Mouse (Mus musculus) testis, adult 2 months (tissue): ENCODE data around the gene Chad. TPM values are rescaled to one million over a fixed set of nuclear protein-coding genes. Genes with fewer than 3 reads are reported as not detected.

Source experiments
- H3K27ac ChIP-seq: fragments of 200-500 bp; 2 replicates; pipeline ENCODE4 v1.5.1; 2012; ENCODE audit warnings: low read depth, low read length; ENCODE audit not compliant: control insufficient read depth, insufficient read depth
- H3K27me3 ChIP-seq: fragments of 200-500 bp; 2 replicates; pipeline ENCODE4 v1.6.1; 2012; ENCODE audit warnings: mild to moderate bottlenecking, low read length, moderate library complexity; ENCODE audit not compliant: control insufficient read depth, insufficient read depth
- H3K36me3 ChIP-seq: fragments of 200-500 bp; 2 replicates; pipeline ENCODE4 v1.6.1; 2012; ENCODE audit warnings: mild to moderate bottlenecking, low read length; ENCODE audit not compliant: control insufficient read depth, insufficient read depth
- H3K4me1 ChIP-seq: fragments of 200-500 bp; 2 replicates; pipeline ENCODE4 v1.6.1; 2012; ENCODE audit warnings: low read length; ENCODE audit not compliant: control insufficient read depth, insufficient read depth
- H3K4me3 ChIP-seq: fragments of 200-500 bp; 2 replicates; pipeline ENCODE4 v1.5.1; 2012; ENCODE audit warnings: low read depth, mild to moderate bottlenecking, low read length, moderate library complexity, mixed read lengths; ENCODE audit not compliant: control insufficient read depth
- CTCF ChIP-seq: fragments of 200-500 bp; IDR thresholded peaks from 2 replicates; pipeline ENCODE4 v1.5.1; 2012; ENCODE audit warnings: low read depth, mild to moderate bottlenecking, inconsistent platforms, low read length, moderate library complexity; ENCODE audit not compliant: control insufficient read depth, insufficient read depth, insufficient replicate concordance
- POLR2A ChIP-seq: fragments of 200-500 bp; IDR thresholded peaks from 2 replicates; pipeline ENCODE4 v1.6.1; 2012; ENCODE audit warnings: low read depth, mild to moderate bottlenecking, inconsistent platforms, low read length, moderate library complexity; ENCODE audit not compliant: control insufficient read depth
- polyA plus RNA-seq: library from polyadenylated mRNA; depleted of rRNA; stranded (reverse); fragments of >200 nt; gene quantifications from 2 replicates; pipeline ENCODE4 v1.2.3, GENCODE M21; 2012; rRNA removed

Chad gene
- polyA plus RNA-seq, 1 experiment = 0.14 TPM

GRCm38 (mm10) chr11:94610744-94611740, 46.2 kb downstream of the Chad start:
- H3K4me1 ChIP-seq = no peaks in the 10 kb centered on the region
- no peak for TF ChIP-seq CTCF
- no peak for TF ChIP-seq POLR2A
- no peaks in the 10 kb centered on the region for H3K27me3 ChIP-seq
- no peaks in the 10 kb centered on the region for H3K36me3 ChIP-seq
- no peak overlapping the region for H3K4me3 ChIP-seq
- H3K27ac ChIP-seq = no peak overlapping the region

DNA sequence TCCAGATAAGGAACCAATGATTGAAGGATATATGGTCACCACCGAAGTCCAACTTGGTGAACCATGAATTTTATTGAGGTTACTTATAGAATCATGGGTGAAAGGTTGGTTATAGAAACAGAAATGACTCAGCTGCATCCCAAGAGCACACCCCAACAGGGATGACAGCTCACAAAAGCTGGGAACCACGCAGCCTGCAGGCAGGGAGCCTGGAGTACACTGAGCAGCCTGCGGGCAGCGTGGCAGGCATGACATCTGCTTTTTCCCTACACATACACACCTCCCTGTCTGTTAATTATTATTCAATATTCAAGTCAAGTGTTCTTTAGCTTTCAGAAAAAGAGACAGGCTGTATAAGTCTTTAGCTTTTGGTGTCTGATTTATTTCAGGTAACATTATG, 49.8 kb downstream of the Chad start:
- H3K4me1 ChIP-seq = no peaks in the 10 kb centered on the region
- H3K27ac ChIP-seq = no peak overlapping the region
- H3K36me3 ChIP-seq = no peaks in the 10 kb centered on the region
- H3K27me3 ChIP-seq = no peaks in the 10 kb centered on the region
- no peak for TF ChIP-seq POLR2A
- no peak for TF ChIP-seq CTCF
- H3K4me3 ChIP-seq = no peak overlapping the region

- H3K27ac ChIP-seq = no peak overlapping the region; the same call in 1 of the 2 replicates
- H3K4me1 ChIP-seq = no peaks in the 10 kb centered on the region
- no peak for TF ChIP-seq CTCF
- no peak for TF ChIP-seq POLR2A
- H3K27me3 ChIP-seq = no peaks in the 10 kb centered on the region
- no peak overlapping the region for H3K4me3 ChIP-seq
- H3K36me3 ChIP-seq = no peaks in the 10 kb centered on the region
Measured at GRCm38 (mm10) chr11:94615494-94615893, 50.6 kb downstream of the Chad start.

DNA sequence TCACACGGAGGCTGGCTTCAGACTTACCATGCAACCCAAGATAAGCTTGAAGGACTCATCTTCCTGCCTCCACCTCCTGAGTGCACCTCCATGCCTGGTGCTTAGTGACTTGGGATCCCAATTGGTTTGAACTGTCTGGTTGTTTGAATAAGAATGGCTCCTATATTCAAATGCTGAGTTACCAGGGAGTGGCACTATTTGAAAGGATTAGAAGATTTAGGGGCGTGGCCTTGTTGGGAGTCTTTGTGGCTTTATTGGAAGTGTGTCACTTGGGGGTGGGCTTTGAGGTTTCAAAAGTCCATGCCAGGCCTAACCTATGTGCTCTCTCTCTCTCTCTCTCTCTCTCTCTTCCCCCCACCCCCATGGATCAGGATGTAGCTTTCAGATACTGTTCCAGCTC, 52.8 kb downstream of the Chad start:
- Histone ChIP-seq H3K27ac (no peak overlapping the region; the same call in 1 of the 2 replicates), H3K36me3 (no peaks in the 10 kb centered on the region), H3K4me1 (no peaks in the 10 kb centered on the region), H3K27me3 (no peaks in the 10 kb centered on the region), H3K4me3 (no peak overlapping the region)
- no peak for TF ChIP-seq POLR2A

Other genes starting within 250 kb of the Chad start
- 8.2 and 10.7 TPM in 2 replicates for gene Luc7l3, start 243.1 kb upstream of the Chad start, polyA plus RNA-seq
- gene Ankrd40, start 237.0 kb upstream of the Chad start, polyA plus RNA-seq = 80.8 and 89.0 TPM in 2 replicates
- 123 and 126 TPM in 2 replicates for gene Abcc3, start 172.1 kb upstream of the Chad start, polyA plus RNA-seq
- gene Cacna1g, start 90.8 kb upstream of the Chad start, polyA plus RNA-seq = 3.4 and 5.1 TPM in 2 replicates
- 1,087 and 1,277 TPM in 2 replicates for gene Spata20, start 78.9 kb upstream of the Chad start, polyA plus RNA-seq
- gene Epn3, start 65.1 kb upstream of the Chad start, polyA plus RNA-seq = 1.7 and 1.8 TPM in 2 replicates
- 193 and 197 TPM in 2 replicates for gene Mycbpap, start 43.3 kb upstream of the Chad start, polyA plus RNA-seq
- gene Rsad1, start 15.8 kb upstream of the Chad start, polyA plus RNA-seq = 5.1 and 5.4 TPM in 2 replicates
- gene Acsf2, start 36.8 kb downstream of the Chad start, polyA plus RNA-seq = 7.0 and 8.3 TPM in 2 replicates
- 75.9 and 78.0 TPM in 2 replicates for gene Lrrc59, start 64.7 kb downstream of the Chad start, polyA plus RNA-seq
- 24.0 and 24.2 TPM in 2 replicates for gene Mrpl27, start 88.7 kb downstream of the Chad start, polyA plus RNA-seq
- gene Eme1, start 88.9 kb downstream of the Chad start, polyA plus RNA-seq = 3.9 and 4.2 TPM in 2 replicates
- 3.3 and 3.4 TPM in 2 replicates for gene Xylt2, start 112.5 kb downstream of the Chad start, polyA plus RNA-seq
- not detected in 2 replicates for gene Gm11541, start 139.5 kb downstream of the Chad start, polyA plus RNA-seq
- 0.91 and 1.2 TPM in 2 replicates for gene Cdc34b, start 176.7 kb downstream of the Chad start, polyA plus RNA-seq
- not detected in 2 replicates for gene Tmem92, start 217.7 kb downstream of the Chad start, polyA plus RNA-seq